Mouse (Mus musculus) testis, postnatal 14 days (tissue): ENCODE results near the gene Olfr1044.
"Not testable (repeated sequence)": the region's sequence is repeated elsewhere in the genome, so short reads cannot be mapped to it uniquely, and the experiment has no call there.

Experiments used
- DNase-seq: peaks from one replicate; pipeline ENCODE4 v3.0.0; 2021; ENCODE audit warnings: low spot score

Gene Olfr1044

GRCm38 (mm10) chr2:86177720-86178119 lies at the start of gene Olfr1044:
Gene Olfr1044, minus strand, starts transcription at chr2:86177820.
- DNase-seq: no peak

GRCm38 (mm10) chr2:86219214-86219613 lies 41.6 kb upstream of the Olfr1044 start, which contains the start of gene Olfr1046:
Gene Olfr1046, minus strand, starts transcription at chr2:86219314.
- DNase-seq: no peak

- DNase-seq: no peak
Measured at GRCm38 (mm10) chr2:86202909-86203308, 25.3 kb upstream of the Olfr1044 start, which contains the start of gene Olfr1045. Gene Olfr1045, minus strand, starts transcription at chr2:86203009.

- no peak for DNase-seq
Measured at GRCm38 (mm10) chr2:86195863-86196262, 18.2 kb upstream of the Olfr1044 start.

- no peak for DNase-seq
Measured at GRCm38 (mm10) chr2:86185583-86185982, 8.0 kb upstream of the Olfr1044 start, which contains the start of gene Olfr52. Gene Olfr52, minus strand, starts transcription at chr2:86185683.

GRCm38 (mm10) chr2:86179950-86180349 lies 2.3 kb upstream of the Olfr1044 start:
- no peak for DNase-seq

GRCm38 (mm10) chr2:86175422-86175821 lies 2.2 kb downstream of the Olfr1044 start:
- DNase-seq: not testable (repeated sequence)

- no peak for DNase-seq
Measured at GRCm38 (mm10) chr2:86167422-86167821, 10.2 kb downstream of the Olfr1044 start, which contains the start of gene Olfr1043. Gene Olfr1043, minus strand, starts transcription at chr2:86167522.

GRCm38 (mm10) chr2:86161738-86162137 lies 15.9 kb downstream of the Olfr1044 start, which contains the start of gene Olfr1042:
Gene Olfr1042, minus strand, starts transcription at chr2:86161838.
- DNase-seq: no peak

GRCm38 (mm10) chr2:86146632-86147031 lies 31.0 kb downstream of the Olfr1044 start, which contains the start of gene Olfr1040:
Gene Olfr1040, minus strand, starts transcription at chr2:86146732.
- no peak for DNase-seq

- no peak for DNase-seq
Measured at GRCm38 (mm10) chr2:86135828-86136227, 41.8 kb downstream of the Olfr1044 start, which contains the start of gene Olfr1039. Gene Olfr1039, minus strand, starts transcription at chr2:86135928.
